Mouse (Mus musculus) R1 (cell line): ENCODE results near the gene Emid1.

ENCODE experiments used
- DNase-seq: peaks from one replicate; pipeline ENCODE4 v3.0.0-alpha.2; 2018; ENCODE audit warnings: low read depth, low spot score

The Emid1 gene

GRCm38 (mm10) chr11:5064282-5065055 is 87.6 kb downstream of the Emid1 start:
- peak; percentile 75 for DNase-seq

GRCm38 (mm10) chr11:5063561-5064281 is 88.3 kb downstream of the Emid1 start:
- DNase-seq: no peak

- DNase-seq: no peak
These were observed 89.1 kb downstream of the Emid1 start for GRCm38 (mm10) chr11:5062860-5063505.

GRCm38 (mm10) chr11:5062326-5062725 is 89.7 kb downstream of the Emid1 start:
- no peak for DNase-seq

- peak; percentile 95 for DNase-seq
These were observed 90.5 kb downstream of the Emid1 start for GRCm38 (mm10) chr11:5061413-5062139.

- DNase-seq: no peak
These were observed 91.2 kb downstream of the Emid1 start for GRCm38 (mm10) chr11:5060756-5061412.

- peak; percentile 83 for DNase-seq
These were observed 92.3 kb downstream of the Emid1 start for GRCm38 (mm10) chr11:5059704-5060156.

- no peak for DNase-seq
These were observed 92.8 kb downstream of the Emid1 start for GRCm38 (mm10) chr11:5059230-5059629.

- DNase-seq: no peak
These were observed 93.3 kb downstream of the Emid1 start for GRCm38 (mm10) chr11:5058783-5059182.

- no peak for DNase-seq
These were observed 94.0 kb downstream of the Emid1 start, which contains the start of gene Rasl10a for GRCm38 (mm10) chr11:5057856-5058641. Gene Rasl10a (plus strand): TSS chr11:5058128.

GRCm38 (mm10) chr11:5057541-5057855 is 94.6 kb downstream of the Emid1 start:
- no peak for DNase-seq

GRCm38 (mm10) chr11:5057064-5057463 is 95.0 kb downstream of the Emid1 start:
- DNase-seq: no peak
